Mouse (Mus musculus) kidney, embryonic 16.5 days (tissue): ENCODE results near the gene Cel. TPM values are rescaled to one million over a fixed set of nuclear protein-coding genes. Genes with fewer than 3 reads are reported as not detected.

Experiments
- ATAC-seq: fragments of 200-750 bp; cut with Nextera tagmentation; 2 replicates; pipeline ENCODE4 v1.8.0; 2017; ENCODE audit warnings: moderate TSS enrichment; ENCODE audit not compliant: low FRiP score, low TSS enrichment
- H3K27ac ChIP-seq: fragments of 300-500 bp; sonication (generic); 2 replicates; pipeline ENCODE4 v1.5.1; 2014; ENCODE audit warnings: low read length
- H3K27me3 ChIP-seq: fragments of 300-500 bp; sonication (generic); 2 replicates; pipeline ENCODE4 v1.6.1; 2014; ENCODE audit warnings: low read length, control low read depth, mixed read lengths; ENCODE audit not compliant: insufficient read depth
- H3K36me3 ChIP-seq: fragments of 300-500 bp; sonication (generic); 2 replicates; pipeline ENCODE4 v1.6.1; 2014; ENCODE audit warnings: low read length, control low read depth, mixed read lengths; ENCODE audit not compliant: insufficient read depth
- H3K4me1 ChIP-seq: fragments of 300-500 bp; sonication (generic); 2 replicates; pipeline ENCODE4 v1.6.1; 2014; ENCODE audit warnings: low read length, control low read depth, mixed read lengths; ENCODE audit not compliant: insufficient read depth
- H3K4me2 ChIP-seq: fragments of 300-500 bp; sonication (generic); replicated peaks from 2 replicates; pipeline ENCODE4 v1.6.1; 2014; ENCODE audit warnings: low read depth, low read length
- H3K4me3 ChIP-seq: fragments of 300-500 bp; sonication (generic); 2 replicates; pipeline ENCODE4 v1.5.1; 2014; ENCODE audit warnings: mild to moderate bottlenecking, low read length
- H3K9ac ChIP-seq: fragments of 300-500 bp; sonication (generic); replicated peaks from 2 replicates; pipeline ENCODE4 v1.6.1; 2014; ENCODE audit warnings: low read length
- H3K9me3 ChIP-seq: fragments of 300-500 bp; sonication (generic); 2 replicates; pipeline ENCODE4 v1.6.1; 2016; ENCODE audit warnings: low read length, control low read depth
- WGBS: fragments of 180-500 bp; shearing (Covaris S2); extraction: QIAGEN DNeasy Blood & Tissue Kit; methylation state at CpG from one replicate; pipeline ENCODE4 v1.1.7; 2014; 5-methylcytosine and 5-hydroxymethylcytosine counted together
- polyA plus RNA-seq: library from polyadenylated mRNA; unstranded; fragments of >200 nt; fragmentation: Nextera tagmentation; extraction: Ambion mirVana; gene quantifications from 2 replicates; pipeline ENCODE4 v1.2.1, GENCODE M21; 2015

Cel gene
- not detected in 2 replicates for polyA plus RNA-seq

DNA sequence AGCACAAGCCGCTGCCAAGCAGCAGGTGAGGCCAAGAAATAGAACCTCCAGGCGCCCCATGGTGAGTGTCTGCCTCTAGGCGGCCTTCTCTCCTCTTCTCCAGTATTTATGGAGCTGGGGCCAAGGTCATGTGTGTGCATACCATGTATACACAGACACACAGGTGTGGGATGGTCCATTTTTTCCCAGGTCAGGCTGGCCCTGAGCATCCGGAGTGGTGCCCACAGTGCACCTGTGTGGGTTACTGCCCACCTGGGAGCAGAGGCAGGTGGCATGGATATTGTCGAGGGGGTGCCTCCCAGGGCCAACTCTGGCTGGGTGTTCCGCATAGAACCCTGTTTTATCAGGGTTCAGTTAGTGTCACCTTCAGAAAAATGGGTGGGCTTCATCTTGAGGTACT, at the start of gene Cel:
Gene Cel, minus strand, starts transcription at position 101 of the 400 bp plus-strand sequence.
- Histone ChIP-seq H3K27me3 (no peaks in the 10 kb centered on the region), H3K4me1 (no peaks in the 10 kb centered on the region), H3K4me2 (no peak within 1 kb of the TSS), H3K9ac (no peak within 1 kb of the TSS), H3K27ac (no peak within 1 kb of the TSS), H3K36me3 (peaks cover 30% of the 10 kb centered on the region), H3K4me3 (no peak within 1 kb of the TSS), H3K9me3 (no peaks in the 10 kb centered on the region)
- no peak for ATAC-seq
- 66% methylated on average over 6 of the region's 6 CpGs for WGBS

DNA sequence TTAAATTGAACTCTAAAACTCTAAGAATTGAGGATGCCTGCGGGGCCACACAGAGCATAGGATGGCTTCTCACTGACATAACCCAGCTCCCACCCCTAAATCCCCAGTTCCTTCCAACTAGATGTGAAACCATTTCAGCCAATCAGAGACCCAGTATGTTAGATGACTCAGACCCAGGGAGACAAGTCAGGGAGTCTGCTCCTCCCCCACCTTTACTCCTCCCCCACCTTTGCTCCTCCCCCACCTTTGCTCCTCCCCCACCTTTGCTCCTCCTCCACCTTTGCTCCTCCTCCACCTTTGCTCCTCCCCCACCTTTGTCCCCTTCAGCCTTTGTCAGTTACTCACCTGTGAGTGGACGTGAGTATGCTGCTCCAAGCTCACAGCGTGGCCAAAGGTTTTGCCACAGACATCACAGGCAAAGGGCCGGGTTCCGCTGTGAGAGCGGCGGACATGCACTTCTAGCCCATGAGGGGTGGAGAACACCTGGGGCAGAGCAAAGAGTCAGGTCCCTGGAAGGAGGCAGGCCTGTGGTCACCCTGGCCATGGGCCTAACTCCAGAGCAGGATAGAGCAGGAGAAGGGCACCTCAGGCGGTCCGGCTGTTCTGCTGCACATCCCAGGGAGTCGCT, 49.3 kb upstream of the Cel start:
- no peak for ATAC-seq
- Histone ChIP-seq H3K9ac (no peak overlapping the region), H3K4me1 (peaks cover 5% of the 10 kb centered on the region; the same call in 1 of the 2 replicates), H3K4me3 (no peak overlapping the region), H3K4me2 (no peak overlapping the region), H3K9me3 (no peaks in the 10 kb centered on the region), H3K36me3 (no peaks in the 10 kb centered on the region), H3K27me3 (no peaks in the 10 kb centered on the region), H3K27ac (no peak overlapping the region)
- WGBS: 64% methylated on average over 10 of the region's 10 CpGs

DNA sequence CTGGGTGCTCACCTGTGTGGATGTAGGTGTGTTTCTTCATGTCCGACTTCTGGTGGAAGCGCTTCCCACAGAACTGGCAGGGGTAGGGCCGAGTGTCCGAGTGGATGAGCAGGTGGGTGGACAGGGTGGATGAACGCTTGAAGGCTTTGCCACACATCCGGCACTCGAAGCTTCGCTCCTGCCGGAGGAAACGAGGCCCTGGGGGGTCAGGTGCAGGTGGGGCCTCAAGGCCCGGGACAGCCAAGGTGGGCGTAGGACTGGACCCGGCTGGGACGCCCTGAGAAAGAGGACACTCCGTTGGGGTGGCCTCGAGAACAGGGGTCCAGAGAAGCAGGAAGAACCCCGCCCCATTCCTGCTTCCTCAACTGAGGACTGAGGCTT, 48.2 kb upstream of the Cel start:
- WGBS: 70% methylated on average over 17 of the region's 17 CpGs

DNA sequence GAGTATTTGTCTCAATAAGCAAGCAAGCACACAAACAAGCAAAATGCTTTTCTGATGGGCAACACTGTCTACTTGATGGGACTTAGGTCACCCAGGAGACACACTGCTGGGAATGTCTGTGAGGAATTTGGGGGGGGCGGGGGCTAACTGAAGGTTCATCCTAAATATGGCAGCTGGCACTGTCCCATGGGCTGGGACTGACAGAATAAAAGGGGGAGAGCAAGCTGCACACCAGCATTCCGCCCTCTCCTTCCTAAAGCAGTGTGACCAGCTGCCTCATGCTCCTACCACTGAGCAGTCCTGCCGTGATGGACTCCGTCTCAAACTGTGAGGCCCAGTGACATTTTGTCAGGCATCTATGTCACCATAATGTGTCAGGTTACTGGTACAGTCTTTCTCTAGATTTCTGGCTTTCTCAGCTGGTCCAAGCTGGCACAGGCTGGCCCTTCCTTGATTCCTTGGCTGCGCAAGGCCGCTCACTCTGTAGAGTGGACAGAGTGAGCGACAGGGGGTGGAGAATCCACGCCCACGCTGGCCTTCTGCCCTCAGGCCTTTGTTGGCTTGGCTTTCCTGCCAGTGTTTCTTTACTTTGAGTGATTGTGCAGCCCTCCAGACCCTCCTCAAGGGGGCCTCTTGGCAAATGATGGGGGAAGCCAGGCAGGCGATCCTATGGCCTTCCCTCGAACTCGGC, 47.7 kb upstream of the Cel start:
- no peak overlapping the region for H3K4me3 ChIP-seq
- H3K4me2 ChIP-seq: no peak overlapping the region
- WGBS: 77% methylated on average over 12 of the region's 12 CpGs
- H3K4me1 ChIP-seq: peaks cover 13% of the 10 kb centered on the region
- H3K27ac ChIP-seq: no peak overlapping the region
- no peaks in the 10 kb centered on the region for H3K9me3 ChIP-seq
- ATAC-seq: no peak
- H3K36me3 ChIP-seq: no peaks in the 10 kb centered on the region
- H3K9ac ChIP-seq: no peak overlapping the region
- no peaks in the 10 kb centered on the region for H3K27me3 ChIP-seq

More for the DNA sequence above, 48.2 kb upstream of the Cel start:
- no peaks in the 10 kb centered on the region for H3K27me3 ChIP-seq
- H3K4me3 ChIP-seq: no peak overlapping the region
- no peak overlapping the region for H3K9ac ChIP-seq
- no peak overlapping the region for H3K4me2 ChIP-seq
- no peak overlapping the region for H3K27ac ChIP-seq
- no peaks in the 10 kb centered on the region for H3K9me3 ChIP-seq
- H3K36me3 ChIP-seq: no peaks in the 10 kb centered on the region
- ATAC-seq: no peak
- 0 out of 2 replicates have a peak, but pooled peaks cover 9% of the 10 kb centered on the region for H3K4me1 ChIP-seq

DNA sequence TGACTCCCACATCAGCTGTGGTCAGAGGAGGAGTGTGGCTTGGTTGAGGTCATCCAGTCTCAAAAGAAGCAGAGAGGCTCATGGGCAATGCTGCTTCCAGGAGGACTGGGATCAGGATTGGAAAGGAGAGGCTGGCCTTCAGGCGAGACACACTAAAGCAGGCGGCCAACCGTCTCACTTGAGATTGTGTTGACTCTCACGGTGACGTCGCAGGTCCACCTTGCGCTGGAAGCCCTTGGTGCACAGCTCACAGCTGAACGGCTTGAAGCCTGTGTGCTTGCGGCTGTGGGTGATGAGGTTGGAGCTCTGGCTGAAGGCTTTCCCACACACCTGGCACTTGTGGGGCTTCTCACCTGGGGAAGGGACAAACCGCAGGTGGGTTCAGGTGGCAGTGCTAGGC, 46.6 kb upstream of the Cel start:
- Histone ChIP-seq H3K27ac (no peak overlapping the region), H3K27me3 (no peaks in the 10 kb centered on the region), H3K4me3 (no peak overlapping the region), H3K4me1 (peaks cover 16% of the 10 kb centered on the region), H3K4me2 (no peak overlapping the region), H3K9ac (no peak overlapping the region), H3K9me3 (no peaks in the 10 kb centered on the region), H3K36me3 (no peaks in the 10 kb centered on the region)
- ATAC-seq: no peak
- WGBS: 62% methylated on average over 10 of the region's 10 CpGs

DNA sequence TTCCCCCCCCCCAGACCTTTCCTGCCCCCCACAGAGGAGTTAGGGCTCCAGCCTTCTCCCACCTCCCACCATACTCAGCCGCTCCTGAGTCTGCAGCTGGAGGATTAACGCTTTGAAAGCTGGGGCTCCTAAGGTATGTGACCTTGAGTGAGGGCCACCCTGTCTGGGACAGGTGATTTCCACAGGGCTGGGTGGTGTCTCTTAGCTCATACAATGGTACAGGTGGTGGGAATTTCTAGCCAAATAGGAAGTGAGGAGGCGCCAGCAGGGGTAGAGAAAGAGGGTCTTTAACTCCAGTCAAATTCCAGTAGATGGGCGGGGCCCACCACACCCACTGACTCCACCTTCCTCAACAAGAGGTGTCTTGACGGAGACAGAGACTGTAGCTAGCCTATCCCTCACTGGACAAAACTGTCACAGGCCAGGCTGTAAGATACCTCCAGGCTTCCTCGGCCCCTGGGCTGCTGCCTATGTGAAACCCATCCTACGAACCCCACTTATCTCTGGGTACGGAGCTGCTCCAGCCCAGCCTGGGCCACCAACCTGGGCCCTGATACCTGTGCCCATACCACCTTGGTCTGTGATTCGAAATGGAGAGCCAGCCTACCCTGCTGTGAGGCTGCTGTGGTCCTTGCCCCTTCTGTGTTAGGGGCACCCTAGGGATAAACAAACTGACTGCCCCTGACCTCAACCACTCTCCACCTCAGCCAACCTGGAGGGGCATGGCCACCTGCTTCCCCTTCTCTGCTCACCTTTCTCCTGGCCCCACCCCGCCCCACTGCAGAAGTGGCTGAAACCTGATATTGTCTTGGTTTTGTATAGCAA, 44.4 kb upstream of the Cel start:
- Histone ChIP-seq H3K36me3 (no peaks in the 10 kb centered on the region), H3K4me2 (no peak overlapping the region), H3K9me3 (no peaks in the 10 kb centered on the region), H3K4me1 (peaks cover 16% of the 10 kb centered on the region), H3K27me3 (no peaks in the 10 kb centered on the region), H3K27ac (no peak overlapping the region), H3K9ac (no peak overlapping the region), H3K4me3 (no peak overlapping the region)
- WGBS: 42% methylated on average over 10 of the region's 10 CpGs
- ATAC-seq: no peak

DNA sequence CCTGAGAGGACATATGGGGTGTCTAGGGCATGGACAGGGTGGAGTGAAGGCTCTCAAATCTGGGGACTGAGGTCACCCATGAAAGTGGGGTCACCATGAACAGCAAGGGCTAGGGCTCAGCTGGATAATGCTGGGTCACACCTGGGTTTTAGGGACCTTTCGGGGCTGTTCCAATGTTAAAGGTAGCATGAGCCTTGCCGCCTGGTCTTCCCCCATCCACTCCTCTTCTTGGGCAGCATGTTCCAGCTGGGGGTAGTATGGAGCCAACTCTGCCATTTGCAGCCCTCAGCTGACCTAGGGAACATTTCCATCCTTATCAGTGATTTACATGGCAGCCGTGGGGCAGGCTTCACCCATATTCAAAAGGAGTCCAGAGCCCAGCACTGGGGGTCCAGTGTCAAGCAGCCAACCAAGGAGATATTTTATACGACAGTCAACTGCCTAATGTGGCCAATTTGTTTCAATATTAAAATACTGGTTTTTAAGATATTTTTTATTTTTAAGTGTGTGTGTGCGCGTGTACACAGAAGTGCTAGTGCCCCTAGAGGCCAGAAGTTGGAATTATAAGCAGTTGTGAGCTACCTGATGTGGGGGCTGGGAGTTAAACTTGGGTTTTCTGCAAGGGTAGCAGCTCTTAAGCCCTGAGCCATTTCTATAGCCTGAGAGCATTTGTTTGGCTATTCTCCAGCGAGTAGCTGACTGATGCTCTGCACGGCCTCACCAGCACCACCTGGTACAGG, 43.6 kb upstream of the Cel start:
- H3K4me2 ChIP-seq: no peak overlapping the region
- H3K27me3 ChIP-seq: no peaks in the 10 kb centered on the region
- peaks cover 16% of the 10 kb centered on the region for H3K4me1 ChIP-seq
- H3K9ac ChIP-seq: no peak overlapping the region
- no peak overlapping the region for H3K4me3 ChIP-seq
- no peaks in the 10 kb centered on the region for H3K9me3 ChIP-seq
- H3K27ac ChIP-seq: no peak overlapping the region
- ATAC-seq: no peak
- no peaks in the 10 kb centered on the region for H3K36me3 ChIP-seq
- 62% methylated on average over 8 of the region's 8 CpGs for WGBS

DNA sequence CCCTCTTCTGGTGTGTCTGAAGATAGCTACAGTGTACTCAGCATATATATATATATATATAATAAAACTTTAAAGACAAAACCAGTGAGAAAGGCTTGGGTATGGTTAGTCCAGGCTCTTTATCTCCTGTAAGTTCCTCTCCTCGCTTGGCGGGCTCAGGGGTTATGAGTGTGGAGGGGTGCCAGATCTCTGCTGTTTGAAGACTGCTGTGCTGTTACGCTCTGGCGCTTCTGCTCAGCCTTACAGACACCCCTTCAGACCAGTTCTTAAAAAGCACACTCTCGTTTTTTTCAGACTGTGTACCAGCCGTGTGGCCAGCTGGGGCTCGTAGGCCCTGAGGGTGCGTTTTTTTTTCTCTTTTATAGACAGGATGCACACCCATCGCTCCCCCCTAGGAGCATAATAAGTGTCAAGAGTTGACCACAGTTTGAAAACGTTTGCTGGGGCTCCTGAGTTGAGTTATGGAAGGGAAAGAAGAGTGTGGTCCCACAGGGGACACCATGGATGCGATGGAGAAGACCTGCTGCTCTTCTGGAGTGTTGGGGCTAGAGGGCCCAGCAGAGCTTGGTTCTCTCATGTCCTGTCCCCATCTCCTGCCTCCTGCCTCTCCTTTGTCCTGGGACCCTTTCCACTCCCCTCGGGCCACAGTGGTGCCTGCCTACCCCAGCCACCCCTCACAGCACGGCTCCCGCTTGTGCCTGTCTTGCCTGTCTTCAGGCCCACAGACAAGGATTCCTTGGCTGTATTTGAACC, 42.8 kb upstream of the Cel start:
- no peak overlapping the region for H3K4me2 ChIP-seq
- no peaks in the 10 kb centered on the region for H3K9me3 ChIP-seq
- no peaks in the 10 kb centered on the region for H3K36me3 ChIP-seq
- 37% methylated on average over 14 of the region's 14 CpGs for WGBS
- peak; percentile 64 for ATAC-seq
- H3K9ac ChIP-seq: no peak overlapping the region
- H3K4me1 ChIP-seq: peaks cover 11% of the 10 kb centered on the region
- H3K27ac ChIP-seq: no peak overlapping the region; the same call in 1 of the 2 replicates
- H3K4me3 ChIP-seq: no peak overlapping the region
- no peaks in the 10 kb centered on the region for H3K27me3 ChIP-seq

DNA sequence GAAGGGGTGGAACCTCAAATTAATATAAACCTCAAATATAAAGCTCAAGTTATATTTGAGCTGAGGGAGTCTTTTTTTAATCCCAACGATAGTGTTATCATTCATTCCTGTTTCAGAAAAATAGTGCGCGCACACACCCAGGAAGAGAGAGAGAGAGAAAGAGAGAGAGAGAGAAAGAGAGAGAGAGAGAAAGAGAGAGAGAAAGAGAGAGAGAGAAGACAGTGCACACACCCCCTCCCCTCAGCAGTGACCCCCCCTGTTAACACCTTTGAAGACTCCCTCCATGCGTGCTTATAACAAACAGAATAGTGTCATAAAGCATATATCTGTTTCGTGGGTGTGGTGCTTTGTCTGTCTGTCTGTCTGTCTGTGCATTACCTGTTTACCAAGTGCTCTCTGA, 40.3 kb upstream of the Cel start:
- H3K4me1 ChIP-seq: peaks cover 11% of the 10 kb centered on the region
- ATAC-seq: no peak
- H3K4me2 ChIP-seq: no peak overlapping the region
- WGBS: 93% methylated on average over 5 of the region's 5 CpGs
- no peaks in the 10 kb centered on the region for H3K36me3 ChIP-seq
- H3K4me3 ChIP-seq: no peak overlapping the region
- no peak overlapping the region for H3K27ac ChIP-seq
- no peaks in the 10 kb centered on the region for H3K9me3 ChIP-seq
- no peaks in the 10 kb centered on the region for H3K27me3 ChIP-seq
- no peak overlapping the region for H3K9ac ChIP-seq
